Mouse (Mus musculus) ES-Bruce4 (cell line): Measurements from ENCODE around the gene Vmn1r204.

Source experiments
- CTCF ChIP-seq: IDR thresholded peaks from one replicate; pipeline ENCODE4 v1.8.1; 2011; ENCODE audit warnings: low read depth, low read length
- POLR2A ChIP-seq: IDR thresholded peaks from one replicate; pipeline ENCODE4 v1.8.1; 2011; ENCODE audit warnings: low read length; ENCODE audit not compliant: insufficient read depth

DNA sequence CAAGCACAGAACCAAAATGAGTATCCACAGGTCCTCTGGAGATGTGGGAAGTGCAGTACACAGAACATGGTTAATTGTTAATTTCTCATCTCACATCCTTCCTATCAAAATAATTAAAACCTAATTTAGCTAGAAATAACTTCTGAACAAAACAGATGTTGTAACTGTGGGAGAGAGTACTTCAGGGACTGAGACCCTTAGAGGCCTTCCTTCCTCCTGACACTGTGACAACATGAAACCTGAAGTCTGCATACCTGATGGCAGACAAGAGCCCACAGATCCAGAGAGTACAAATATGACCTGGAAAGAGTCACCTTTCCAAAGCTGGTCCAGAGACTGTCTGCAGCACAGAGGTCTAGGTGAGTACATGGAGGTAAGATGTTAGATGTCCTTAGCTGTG, 35.2 kb upstream of the Vmn1r204 start, which contains the start of gene Vmn1r203:
- TF ChIP-seq CTCF, result no peak
- TF ChIP-seq POLR2A, result no peak
